Mouse (Mus musculus) embryonic stem cell, embryonic (primary cell): ENCODE measurements around the gene Asf1b.

Experiments used
- CTCF ChIA-PET, 4 experiments: fragments of 300-600 bp in 2 of 4; fragments of 350-600 bp in 2 of 4; sonication (Branson Sonifier 250); formaldehyde crosslinking; loops; one replicate each; lab custom pipeline; 2022; ENCODE audit warnings: inconsistent platforms in 2 of 4; lab: Charles Lee
- POLR2A ChIA-PET, 4 experiments: fragments of 300-600 bp in 2 of 4; fragments of 350-600 bp in 2 of 4; sonication (Branson Sonifier 250); formaldehyde crosslinking; loops; one replicate each; lab custom pipeline; 2022; ENCODE audit warnings: antibody characterized with exemption in 4 of 4, inconsistent platforms in 1 of 4; lab: Charles Lee

Gene Asf1b

DNA sequence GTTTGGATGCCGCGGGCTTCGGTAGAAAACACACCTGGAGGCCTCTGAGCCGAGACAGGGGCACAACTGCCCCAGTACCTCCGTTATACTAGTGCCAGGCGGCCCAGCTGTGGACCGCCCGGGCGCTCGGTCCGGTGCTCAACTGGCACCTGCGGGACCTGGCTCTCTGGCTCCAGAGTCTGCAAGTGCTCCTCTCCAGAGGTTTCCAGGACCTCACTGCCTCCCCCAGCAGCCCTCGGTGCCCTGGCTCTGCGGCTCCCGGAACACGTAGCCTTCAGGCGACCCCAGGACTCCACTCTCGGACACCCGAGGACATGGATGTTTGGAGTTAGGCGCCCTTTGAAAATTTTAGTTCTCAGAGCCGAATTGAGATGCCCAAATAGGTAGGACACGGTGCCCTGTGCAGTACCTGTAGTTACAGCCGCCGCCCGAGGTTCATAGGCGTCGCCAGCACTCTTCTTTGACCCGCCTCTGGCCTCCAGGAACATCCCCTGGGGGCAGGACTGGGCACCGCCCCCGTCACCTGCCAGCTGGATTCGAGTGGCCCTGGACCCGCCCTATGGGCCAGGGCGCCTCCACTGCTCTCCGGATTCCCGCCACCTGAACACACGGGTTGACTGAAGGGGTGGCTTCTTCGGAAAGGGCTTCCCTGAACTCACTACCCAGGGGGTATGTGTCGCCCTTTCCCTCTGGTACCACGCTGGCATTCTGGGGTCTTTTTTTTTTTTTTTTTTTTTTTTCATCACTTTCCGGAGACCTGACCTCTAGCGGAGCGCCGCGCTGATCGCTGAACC lies 56.6 kb downstream of the Asf1b start, which contains the start of gene 2210011C24Rik:
2210011C24Rik (minus strand) TSS at position 467 of the 794 bp plus-strand sequence.
- POLR2A ChIA-PET: interaction anchor here (0.5 to 3.1 kb wide), 31 partner anchors 8 to 404 kb away, joined by 3 to 20 read pairs (median 4); partner anchors contain the start of genes Palm3 (in 4 of the 4), 1700067K01Rik (in 3 of the 4), Asf1b (in 1 of the 4) and Dcaf15 (in 1 of the 4)
- CTCF ChIA-PET: interaction anchor here in 3 of 4 experiments (0.7 to 1.8 kb wide), 10 partner anchors 10 to 584 kb away, joined by 3 to 5 read pairs (median 3); partner anchors contain the start of genes 1700067K01Rik (in 1 of the 3), Rfx1 (in 1 of the 3) and Rln3 (in 1 of the 3)

- ChIA-PET POLR2A (interaction anchor here in 3 of 4 experiments (0.5 to 3.1 kb wide), 23 partner anchors 8 to 945 kb away, joined by 3 to 10 read pairs (median 4); partner anchors contain the start of genes Palm3 (in 2 of the 3), Dcaf15 (in 1 of the 3), Dnajb1 (in 1 of the 3) and Tecr (in 1 of the 3)), CTCF (interaction anchor here (0.5 to 1.1 kb wide), 8 partner anchors 11 to 633 kb away, joined by 3 to 6 read pairs (median 3); partner anchors contain the start of gene Rfx1 (in 1 of the 4))
Measured at GRCm38 (mm10) chr8:84012499-84013165, 57.3 kb downstream of the Asf1b start.

DNA sequence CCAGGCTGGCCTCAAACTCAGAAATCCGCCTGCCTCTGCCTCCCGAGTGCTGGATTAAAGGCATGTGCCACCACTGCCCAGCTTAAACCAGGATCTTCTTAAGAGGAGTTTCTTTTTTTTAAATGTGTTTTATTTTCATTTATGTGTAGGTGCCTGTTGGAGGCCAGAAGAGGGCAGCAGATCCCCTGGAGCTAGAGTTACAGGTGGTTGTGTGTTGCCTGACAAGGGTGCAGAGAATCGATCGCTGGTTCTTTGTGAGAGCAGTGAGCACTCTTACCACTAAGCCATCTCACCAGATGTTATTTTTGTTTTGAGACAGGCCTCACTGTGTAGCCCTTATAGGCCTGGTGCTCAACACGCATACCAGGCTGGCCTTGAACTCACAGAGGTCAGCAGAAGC lies 60.5 kb downstream of the Asf1b start:
- CTCF ChIA-PET: interaction anchor here in 3 of 4 experiments (0.6 to 1.2 kb wide), 4 partner anchors 23 to 215 kb away, joined by 3 to 4 read pairs (median 4); no protein-coding TSS in a partner anchor

GRCm38 (mm10) chr8:84019738-84020137 lies 64.4 kb downstream of the Asf1b start:
- CTCF ChIA-PET: interaction anchor here in 2 of 4 experiments (0.6 to 3.2 kb wide), 4 partner anchors 10 to 425 kb away, joined by 3 to 11 read pairs (median 7); no protein-coding TSS in a partner anchor
- POLR2A ChIA-PET: interaction anchor here in 3 of 4 experiments (0.6 to 1.6 kb wide), 8 partner anchors 9 to 828 kb away, joined by 3 to 8 read pairs (median 4); partner anchors contain the start of gene 1700067K01Rik (in 1 of the 3)

More for the DNA sequence above, 60.5 kb downstream of the Asf1b start:
- POLR2A ChIA-PET: interaction anchor here in 2 of 4 experiments (1.1 to 1.3 kb wide), 3 partner anchors 21 to 60 kb away, joined by 3 read pairs; partner anchors contain the start of genes Asf1b (in 1 of the 2) and Gm10644 (in 1 of the 2)
